Mouse (Mus musculus) heart, adult 2 months (tissue): Measurements from ENCODE around the gene B4galt3.

Experiments
- CTCF ChIP-seq: fragments of 200-600 bp; IDR thresholded peaks from 2 replicates; pipeline ENCODE4 v1.8.1; 2022; ENCODE audit warnings: antibody characterized with exemption, mild to moderate bottlenecking, moderate library complexity
- EP300 ChIP-seq: fragments of 200-500 bp; IDR thresholded peaks from 2 replicates; pipeline ENCODE4 v1.6.1; 2011; ENCODE audit warnings: low read depth, low read length, control low read depth; ENCODE audit not compliant: insufficient read depth
- POLR2A ChIP-seq: fragments of 200-500 bp; IDR thresholded peaks from 2 replicates; pipeline ENCODE4 v1.6.1; 2011; ENCODE audit warnings: mild to moderate bottlenecking, low read depth, low read length, control low read depth; ENCODE audit not compliant: insufficient read depth

DNA sequence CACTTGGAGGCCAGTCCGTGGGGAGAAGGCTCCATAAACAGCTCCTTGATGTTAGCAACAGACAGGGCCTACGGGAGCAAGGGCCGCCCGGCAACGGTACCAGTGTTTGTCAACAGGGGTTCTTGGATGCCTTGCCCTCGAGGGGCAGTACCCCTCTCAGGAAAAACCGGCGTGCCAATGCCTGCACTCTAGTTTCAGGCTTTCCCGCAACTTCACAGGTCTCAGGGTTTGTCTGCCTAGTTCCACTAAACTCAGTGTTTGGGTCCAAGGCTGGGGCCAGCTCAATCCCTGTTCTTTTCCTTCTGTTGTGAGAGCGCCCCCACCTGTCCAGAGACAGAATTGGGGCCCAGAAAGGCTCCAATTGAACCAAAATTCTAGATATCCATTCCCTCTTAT lies 11.4 kb downstream of the B4galt3 start:
- TF ChIP-seq CTCF (peak; percentile 93), POLR2A (no peak), EP300 (0 out of 2 replicates have a peak, but pooled peaks have one; percentile 18)
